Mouse (Mus musculus) liver, embryonic 14.5 days (tissue): ENCODE measurements around the gene Ccdc115. TPM values are rescaled to one million over a fixed set of nuclear protein-coding genes. Genes with fewer than 3 reads are reported as not detected.
A peak's percentile ranks its signal among the peaks of the same experiment; 100 is the strongest.

Experiments
- ATAC-seq: fragments of 200-750 bp; cut with Nextera tagmentation; 2 replicates; pipeline ENCODE4 v1.8.0; 2017; ENCODE audit warnings: moderate number of reproducible peaks, mild to moderate bottlenecking, moderate library complexity; ENCODE audit not compliant: insufficient read depth
- DNase-seq, 3 experiments: peaks; one replicate each; pipeline ENCODE4 v3.0.0-alpha.2; 2012 to 2013; ENCODE audit warnings: low read depth in 3 of 3, low spot score in 3 of 3
- H3K27ac ChIP-seq: fragments of 300-500 bp; sonication (generic); 2 replicates; pipeline ENCODE4 v1.5.1; 2014; ENCODE audit warnings: moderate library complexity, mild to moderate bottlenecking, control low read depth, inconsistent platforms
- H3K27me3 ChIP-seq: fragments of 300-500 bp; sonication (generic); 2 replicates; pipeline ENCODE4 v1.6.1; 2014; ENCODE audit warnings: mild to moderate bottlenecking, low read length, moderate library complexity; ENCODE audit not compliant: control insufficient read depth, insufficient read depth
- H3K36me3 ChIP-seq: fragments of 300-500 bp; sonication (generic); replicated peaks from 2 replicates; pipeline ENCODE4 v1.6.1; 2014; ENCODE audit warnings: low read depth; ENCODE audit not compliant: control insufficient read depth, insufficient read depth
- H3K4me1 ChIP-seq, 2 experiments: fragments of 200-500 bp in 1 of 2; fragments of 300-500 bp in 1 of 2; sonication (generic) in 1 of 2; replicated peaks; 2 replicates each; pipeline ENCODE4 v1.6.1; 2012 to 2014; ENCODE audit warnings: antibody characterized with exemption in 1 of 2, inconsistent platforms in 1 of 2, low read length in 1 of 2; ENCODE audit not compliant: control insufficient read depth in 2 of 2, insufficient read depth in 2 of 2
- H3K4me2 ChIP-seq: fragments of 300-500 bp; sonication (generic); 2 replicates; pipeline ENCODE4 v1.6.1; 2014; ENCODE audit warnings: low read depth, mild to moderate bottlenecking, control low read depth, moderate library complexity
- H3K4me3 ChIP-seq, 2 experiments: fragments of 200-500 bp in 1 of 2; fragments of 300-500 bp in 1 of 2; sonication (generic) in 1 of 2; 2 replicates each; pipeline ENCODE4 v1.5.1; 2012 to 2014; ENCODE audit warnings: low read depth in 2 of 2, low read length in 2 of 2, mild to moderate bottlenecking in 2 of 2, control low read depth in 1 of 2, inconsistent platforms in 1 of 2, moderate library complexity in 1 of 2; ENCODE audit not compliant: insufficient read depth in 1 of 2
- H3K9ac ChIP-seq: fragments of 300-500 bp; sonication (generic); replicated peaks from 2 replicates; pipeline ENCODE4 v1.6.1; 2014; ENCODE audit warnings: mild to moderate bottlenecking, control low read depth, moderate library complexity
- H3K9me3 ChIP-seq: fragments of 300-500 bp; sonication (generic); 2 replicates; pipeline ENCODE4 v1.6.1; 2016; ENCODE audit warnings: low read length, mixed read lengths; ENCODE audit not compliant: control insufficient read depth
- CTCF ChIP-seq: IDR thresholded peaks from 2 replicates; pipeline ENCODE4 v1.5.1; 2016; ENCODE audit warnings: antibody characterized with exemption, low read depth, control low read depth
- EP300 ChIP-seq: IDR thresholded peaks from 2 replicates; pipeline ENCODE4 v1.6.1; 2016; ENCODE audit warnings: antibody characterized with exemption, low read depth
- WGBS: fragments of 180-500 bp; shearing (Covaris S2); extraction: QIAGEN DNeasy Blood & Tissue Kit; methylation state at CpG from one replicate; pipeline ENCODE4 v1.1.7; 2014; ENCODE audit not compliant: insufficient replicate concordance; 5-methylcytosine and 5-hydroxymethylcytosine counted together
- polyA plus RNA-seq, 2 experiments: library from polyadenylated mRNA; depleted of rRNA in 1 of 2; stranded (reverse) in 1 of 2; unstranded in 1 of 2; fragments of >200 nt; fragmentation: Nextera tagmentation in 1 of 2; extraction: Ambion mirVana in 1 of 2; gene quantifications; 2 replicates each; pipeline versions ENCODE4 v1.2.1 to v1.2.3; 2012 to 2014

Ccdc115 gene
- polyA plus RNA-seq, 2 experiments: 21.3 to 21.6 TPM

GRCm38 (mm10) chr1:34481920-34482669, 42.6 kb upstream of the Ccdc115 start:
- WGBS: 34% methylated on average over 5 of the region's 5 CpGs
- DNase-seq (no peak), ATAC-seq (no peak)
- Histone ChIP-seq H3K27ac (no peak overlapping the region), H3K36me3 (no peaks in the 10 kb centered on the region), H3K4me3 (no peak overlapping the region), H3K27me3 (no peaks in the 10 kb centered on the region), H3K4me2 (no peak overlapping the region), H3K9ac (no peak overlapping the region), H3K9me3 (no peaks in the 10 kb centered on the region), H3K4me1 (peaks cover 0 to 5% of the 10 kb centered on the region in 2 experiments; a peak in 1 of 4 replicates)
- no peak for TF ChIP-seq EP300
- TF ChIP-seq CTCF: no peak

- no peak overlapping the region for H3K4me2 ChIP-seq
These were observed 41.3 kb upstream of the Ccdc115 start for GRCm38 (mm10) chr1:34480801-34481200.

GRCm38 (mm10) chr1:34478891-34479655, 39.6 kb upstream of the Ccdc115 start:
- no peak overlapping the region for H3K4me2 ChIP-seq
- ATAC-seq (no peak), DNase-seq (no peak)
- no peaks in the 10 kb centered on the region for H3K27me3 ChIP-seq
- no peak overlapping the region for H3K4me3 ChIP-seq
- 10% methylated on average over 11 of the region's 11 CpGs for WGBS
- H3K9me3 ChIP-seq: no peaks in the 10 kb centered on the region
- no peak overlapping the region for H3K27ac ChIP-seq
- TF ChIP-seq EP300 (no peak), CTCF (no peak)
- no peak overlapping the region for H3K9ac ChIP-seq
- H3K36me3 ChIP-seq: no peaks in the 10 kb centered on the region
- H3K4me1 ChIP-seq: peaks cover 0 to 2% of the 10 kb centered on the region in 2 experiments; a peak in 1 of 4 replicates

More at GRCm38 (mm10) chr1:34480801-34481200, 41.3 kb upstream of the Ccdc115 start:
- Histone ChIP-seq H3K27me3 (no peaks in the 10 kb centered on the region), H3K9me3 (no peaks in the 10 kb centered on the region), H3K9ac (no peak overlapping the region), H3K27ac (no peak overlapping the region), H3K4me1 (peaks cover 0 to 5% of the 10 kb centered on the region in 2 experiments; a peak in 1 of 4 replicates), H3K36me3 (no peaks in the 10 kb centered on the region), H3K4me3 (no peak overlapping the region)
- TF ChIP-seq CTCF (no peak), EP300 (no peak)
- DNase-seq (no peak), ATAC-seq (no peak)
- 27% methylated on average over 5 of the region's 5 CpGs for WGBS

DNA sequence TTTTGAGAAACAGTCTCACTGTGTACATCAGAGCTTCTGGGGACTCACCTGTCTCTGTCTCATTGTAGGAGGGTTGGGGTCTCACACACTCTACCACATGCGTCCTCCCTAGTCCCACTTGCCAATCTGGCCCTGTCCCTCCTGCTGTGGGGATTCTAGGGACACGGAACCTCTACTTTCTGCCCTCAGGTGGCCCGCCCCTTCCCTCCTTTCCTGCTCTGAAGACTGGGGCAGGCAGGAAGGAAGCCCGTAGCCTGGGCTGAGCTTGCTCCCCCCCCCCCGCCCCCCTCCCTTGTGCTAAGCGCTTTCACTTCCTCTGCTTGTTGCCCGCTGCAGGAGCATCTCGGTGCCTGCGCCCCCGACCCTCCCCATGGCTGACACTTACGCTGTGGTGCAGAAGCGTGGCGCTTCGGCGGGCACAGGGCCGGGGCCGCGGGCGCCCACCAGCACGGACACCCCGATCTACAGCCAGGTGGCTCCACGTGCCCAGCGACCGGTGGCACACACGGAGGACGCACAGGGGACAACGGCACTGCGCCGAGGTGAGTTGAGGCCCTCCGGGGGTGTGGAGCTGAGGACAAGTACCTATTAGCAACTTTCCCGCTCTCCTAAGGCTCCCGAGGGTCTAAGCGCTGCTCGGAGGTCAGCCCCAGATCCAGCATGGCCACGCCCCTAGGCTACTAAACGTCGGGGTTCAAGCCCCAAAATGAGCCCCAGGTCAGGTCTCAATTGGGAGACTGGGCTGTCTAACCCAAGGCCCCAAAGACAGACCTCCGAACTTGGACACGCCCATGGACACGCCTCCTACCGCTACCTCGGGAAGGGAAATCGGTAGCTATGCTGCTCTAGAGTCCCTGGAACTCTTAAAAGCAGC, 33.2 kb upstream of the Ccdc115 start:
- Histone ChIP-seq H3K9ac (peak overlapping the region; percentile 52), H3K4me3 (peak overlapping the region; percentile 45 to 54), H3K27me3 (no peaks in the 10 kb centered on the region), H3K9me3 (no peaks in the 10 kb centered on the region), H3K27ac (no peak overlapping the region), H3K4me2 (peak overlapping the region; percentile 74), H3K36me3 (no peaks in the 10 kb centered on the region), H3K4me1 (peaks cover 0 to 9% of the 10 kb centered on the region in 2 experiments; a peak in 2 of 4 replicates)
- under 1% methylated on average over 43 of the region's 43 CpGs for WGBS
- TF ChIP-seq EP300 (no peak), CTCF (no peak)
- DNase-seq (no peak), ATAC-seq (peak; percentile 70)
